Mouse (Mus musculus) splenic B cell, adult 2 months (primary cell): ENCODE results near the gene Kif6.

Experiments
- DNase-seq: peaks from one replicate; pipeline ENCODE4 v3.0.0-alpha.2; 2011; ENCODE audit warnings: low read depth, low spot score
- H3K27me3 ChIP-seq: 2 replicates; pipeline ENCODE4 v1.6.1; 2012; ENCODE audit warnings: mild to moderate bottlenecking, low read length, moderate library complexity, mixed read lengths; ENCODE audit not compliant: control insufficient read depth, poor library complexity, insufficient read depth, severe bottlenecking
- H3K36me3 ChIP-seq: 2 replicates; pipeline ENCODE4 v1.6.1; 2012; ENCODE audit warnings: mild to moderate bottlenecking, low read length, moderate library complexity, mixed read lengths; ENCODE audit not compliant: control insufficient read depth, poor library complexity, insufficient read depth, severe bottlenecking

The Kif6 gene

GRCm38 (mm10) chr17:49771703-49772315 lies 156.9 kb downstream of the Kif6 start:
- Histone ChIP-seq H3K36me3 (no peaks in the 10 kb centered on the region), H3K27me3 (no peaks in the 10 kb centered on the region)
- DNase-seq, result no peak

- no peaks in the 10 kb centered on the region for H3K36me3 ChIP-seq
- H3K27me3 ChIP-seq, result no peaks in the 10 kb centered on the region
- DNase-seq, result no peak
These were observed 162.3 kb downstream of the Kif6 start for GRCm38 (mm10) chr17:49777115-49777839.

GRCm38 (mm10) chr17:49779066-49779465 lies 164.1 kb downstream of the Kif6 start:
- Histone ChIP-seq H3K27me3 (no peaks in the 10 kb centered on the region), H3K36me3 (no peaks in the 10 kb centered on the region)
- no peak for DNase-seq

GRCm38 (mm10) chr17:49779576-49779975 lies 164.6 kb downstream of the Kif6 start:
- Histone ChIP-seq H3K36me3 (no peaks in the 10 kb centered on the region), H3K27me3 (no peaks in the 10 kb centered on the region)
- DNase-seq, result no peak

GRCm38 (mm10) chr17:49785851-49786250 lies 170.9 kb downstream of the Kif6 start:
- Histone ChIP-seq H3K36me3 (no peaks in the 10 kb centered on the region), H3K27me3 (no peaks in the 10 kb centered on the region; the same call in 1 of the 2 replicates)
- no peak for DNase-seq

- H3K36me3 ChIP-seq, result no peaks in the 10 kb centered on the region
- no peak for DNase-seq
- H3K27me3 ChIP-seq, result no peaks in the 10 kb centered on the region; the same call in 1 of the 2 replicates
These were observed 172.4 kb downstream of the Kif6 start for GRCm38 (mm10) chr17:49787351-49787750.

- no peak for DNase-seq
- Histone ChIP-seq H3K27me3 (no peaks in the 10 kb centered on the region; the same call in 1 of the 2 replicates), H3K36me3 (no peaks in the 10 kb centered on the region)
These were observed 173.4 kb downstream of the Kif6 start for GRCm38 (mm10) chr17:49788187-49788974.

- no peak for DNase-seq
- H3K36me3 ChIP-seq, result no peaks in the 10 kb centered on the region
These were observed 176.6 kb downstream of the Kif6 start for GRCm38 (mm10) chr17:49791546-49791945.

GRCm38 (mm10) chr17:49792217-49792743 lies 177.3 kb downstream of the Kif6 start:
- no peaks in the 10 kb centered on the region; the same call in 1 of the 2 replicates for H3K27me3 ChIP-seq
- no peaks in the 10 kb centered on the region for H3K36me3 ChIP-seq
- DNase-seq, result no peak

More at GRCm38 (mm10) chr17:49791546-49791945, 176.6 kb downstream of the Kif6 start:
- H3K27me3 ChIP-seq, result no peaks in the 10 kb centered on the region; the same call in 1 of the 2 replicates

GRCm38 (mm10) chr17:49792946-49793345 lies 178.0 kb downstream of the Kif6 start:
- no peak for DNase-seq
- no peaks in the 10 kb centered on the region; the same call in 1 of the 2 replicates for H3K27me3 ChIP-seq
- H3K36me3 ChIP-seq, result no peaks in the 10 kb centered on the region

- Histone ChIP-seq H3K36me3 (no peaks in the 10 kb centered on the region), H3K27me3 (no peaks in the 10 kb centered on the region; the same call in 1 of the 2 replicates)
- DNase-seq, result no peak
These were observed 179.0 kb downstream of the Kif6 start for GRCm38 (mm10) chr17:49793965-49794364.

GRCm38 (mm10) chr17:49795241-49795640 lies 180.3 kb downstream of the Kif6 start:
- H3K36me3 ChIP-seq, result no peaks in the 10 kb centered on the region
- DNase-seq, result no peak
- H3K27me3 ChIP-seq, result no peaks in the 10 kb centered on the region; the same call in 1 of the 2 replicates

- DNase-seq, result no peak
- Histone ChIP-seq H3K27me3 (no peaks in the 10 kb centered on the region), H3K36me3 (no peaks in the 10 kb centered on the region)
These were observed 181.2 kb downstream of the Kif6 start for GRCm38 (mm10) chr17:49796116-49796515.

GRCm38 (mm10) chr17:49799168-49799567 lies 184.2 kb downstream of the Kif6 start:
- DNase-seq, result no peak
- no peaks in the 10 kb centered on the region for H3K27me3 ChIP-seq
- H3K36me3 ChIP-seq, result no peaks in the 10 kb centered on the region
